Mouse (Mus musculus) v-Abl transformed pro-B cells (cell line): Measurements from ENCODE around the gene Fcf1.

Experiments used
- in situ Hi-C, 2 experiments: fragments of 400-800 bp; cut with MboI; formaldehyde crosslinking; loops; one replicate each; pipeline ENCODE4 v1.15.1; 2025; ENCODE audit not compliant: unreplicated experiment in 2 of 2

The Fcf1 gene

DNA sequence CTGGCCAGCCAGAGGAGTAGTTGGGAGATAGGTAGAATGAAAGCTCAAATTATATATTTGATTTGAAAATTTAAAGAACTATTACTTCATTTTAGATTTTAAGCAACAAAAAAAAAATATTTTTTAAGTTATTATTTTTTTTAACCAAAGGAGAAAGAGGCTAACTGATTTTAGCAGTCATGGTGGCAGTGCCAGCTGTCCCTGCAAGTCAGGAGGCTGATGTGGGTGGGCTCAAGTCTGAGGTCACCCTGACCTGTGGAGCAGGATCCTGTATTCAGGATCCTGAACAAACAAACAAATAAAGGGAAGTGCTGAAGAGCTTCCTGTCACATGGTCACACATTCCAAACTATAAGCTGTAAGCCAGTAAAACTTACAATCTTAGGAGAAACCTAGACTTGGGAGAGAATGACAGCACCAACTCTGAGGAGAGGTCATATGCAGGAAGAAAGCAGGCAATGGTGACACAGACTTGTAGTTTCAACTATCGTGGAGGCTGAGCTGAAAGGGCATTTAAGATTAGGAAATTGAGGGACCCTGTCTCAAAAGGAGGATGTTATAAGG, 11.8 kb upstream of the Fcf1 start:
- in situ Hi-C loops = no loop called here

DNA sequence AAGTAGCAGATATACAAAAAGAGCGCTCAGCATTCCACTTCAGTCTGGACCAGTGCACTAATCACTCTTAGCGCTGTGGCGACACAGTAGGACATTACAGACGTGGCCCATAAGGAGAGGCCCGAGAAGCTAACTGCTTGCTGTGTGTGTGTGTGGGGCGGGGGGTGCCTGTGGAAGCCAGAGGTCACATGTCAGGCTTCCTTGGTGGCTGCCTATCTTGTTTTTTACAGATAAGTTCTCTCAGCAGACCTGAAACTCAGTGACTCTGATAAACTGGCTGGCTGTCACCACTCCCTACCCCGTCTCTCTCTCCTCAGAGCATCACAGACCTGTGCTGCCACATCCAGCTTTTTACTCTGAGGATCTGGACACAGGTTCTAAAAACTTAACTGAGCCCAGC, 8.1 kb upstream of the Fcf1 start:
- in situ Hi-C loops = no loop called here

DNA sequence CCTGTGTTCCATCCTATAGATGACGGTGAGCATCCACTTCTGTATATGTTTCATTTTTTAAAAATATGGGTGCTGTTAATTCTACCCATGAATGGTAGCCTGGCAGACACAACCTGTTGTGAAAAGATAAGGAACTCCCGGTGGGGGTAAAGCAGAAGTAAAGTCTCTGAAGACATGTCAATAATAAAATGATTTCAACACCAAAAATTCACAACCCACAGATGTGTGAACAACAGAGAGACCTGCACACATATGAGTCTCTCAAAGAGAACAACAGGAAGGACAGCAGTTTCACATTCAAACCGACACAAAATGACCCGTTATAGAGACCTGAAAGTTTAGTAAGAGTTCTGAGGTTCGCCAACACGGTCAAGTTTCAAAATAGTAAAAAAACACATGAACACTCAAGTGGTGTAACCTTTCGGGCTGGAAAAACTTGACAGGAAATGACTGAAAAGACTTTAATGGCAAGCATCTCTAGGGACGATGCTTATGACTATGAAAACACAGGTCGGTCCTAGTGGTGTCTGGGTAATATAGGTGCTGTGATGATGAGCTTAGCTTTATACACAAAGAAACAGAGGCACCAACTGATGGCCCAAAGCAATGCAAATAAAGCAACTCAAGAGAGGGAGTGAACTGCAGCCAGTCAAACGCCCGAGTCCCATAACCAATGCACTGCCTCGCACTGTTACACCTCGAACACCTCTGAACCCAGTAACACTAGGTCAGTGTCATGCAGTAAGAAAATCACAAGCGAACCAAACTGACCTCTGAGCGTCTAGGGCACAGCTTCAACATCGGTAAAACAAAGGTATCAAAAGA, 1.7 kb upstream of the Fcf1 start:
- in situ Hi-C loops = no loop called here

DNA sequence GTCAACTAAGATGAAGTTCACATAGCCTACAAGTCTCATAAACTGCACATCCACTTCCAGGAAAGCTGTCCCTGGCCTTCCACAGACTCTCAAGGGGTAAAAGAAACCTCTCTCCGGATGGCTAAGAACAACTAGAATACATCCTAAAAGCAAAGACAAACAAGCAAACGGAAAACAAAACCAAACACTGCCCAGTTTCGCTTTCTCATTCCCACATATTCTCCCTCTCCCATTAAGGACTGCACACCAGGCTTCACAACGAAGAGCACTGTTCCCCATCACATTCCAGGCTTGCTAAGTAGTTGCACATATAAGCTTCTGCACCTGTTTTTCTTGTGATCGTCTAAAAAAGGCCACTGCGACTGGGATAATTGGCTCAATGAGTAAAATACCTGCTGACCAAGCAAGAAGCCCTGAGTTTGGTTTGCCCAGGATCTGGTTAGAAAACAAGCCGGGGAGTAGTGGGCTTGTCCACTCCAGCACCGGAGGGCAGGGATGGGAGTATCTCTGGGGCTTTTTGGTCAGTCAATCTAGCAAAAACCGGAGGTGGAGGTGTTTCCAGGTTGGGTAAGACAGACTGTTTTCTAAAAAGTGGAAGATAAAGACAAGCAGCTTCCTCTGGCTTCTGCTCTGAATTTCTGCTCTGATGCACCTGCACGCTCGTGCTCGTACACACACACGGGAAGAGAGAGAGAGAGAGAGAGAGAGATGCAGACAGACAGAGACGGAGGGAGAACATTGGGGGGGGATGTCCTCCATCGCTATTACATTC, 855 bp upstream of the Fcf1 start:
- in situ Hi-C loops = no loop called here

DNA sequence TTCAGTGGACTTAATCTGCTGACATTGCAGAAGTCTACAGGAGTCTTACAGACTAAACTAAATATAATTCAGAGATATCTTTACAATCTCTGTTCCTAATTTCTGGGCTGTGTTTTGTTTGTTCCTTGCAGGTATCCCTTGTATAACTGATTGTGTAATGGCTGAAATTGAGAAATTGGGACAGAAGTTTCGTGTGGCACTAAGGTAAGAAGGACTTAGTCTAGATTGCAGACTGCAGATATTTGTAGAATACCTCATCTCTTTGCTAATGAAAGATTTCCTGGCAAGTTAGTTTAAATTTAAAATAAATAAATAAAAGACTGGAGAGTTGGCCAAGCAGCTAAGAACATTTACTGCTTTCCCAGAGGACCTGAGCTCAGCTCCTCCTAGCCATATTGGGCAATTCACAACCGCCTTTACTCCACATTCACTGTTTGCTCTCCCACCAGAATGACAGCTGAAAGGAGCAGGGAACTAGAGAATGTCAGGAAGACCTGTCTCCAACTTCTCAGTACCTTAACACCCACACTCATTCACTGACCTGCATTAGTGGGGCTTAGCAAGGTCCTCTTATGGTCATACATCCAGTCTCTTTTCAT, 8.7 kb downstream of the Fcf1 start:
- in situ Hi-C loops = no loop called here

DNA sequence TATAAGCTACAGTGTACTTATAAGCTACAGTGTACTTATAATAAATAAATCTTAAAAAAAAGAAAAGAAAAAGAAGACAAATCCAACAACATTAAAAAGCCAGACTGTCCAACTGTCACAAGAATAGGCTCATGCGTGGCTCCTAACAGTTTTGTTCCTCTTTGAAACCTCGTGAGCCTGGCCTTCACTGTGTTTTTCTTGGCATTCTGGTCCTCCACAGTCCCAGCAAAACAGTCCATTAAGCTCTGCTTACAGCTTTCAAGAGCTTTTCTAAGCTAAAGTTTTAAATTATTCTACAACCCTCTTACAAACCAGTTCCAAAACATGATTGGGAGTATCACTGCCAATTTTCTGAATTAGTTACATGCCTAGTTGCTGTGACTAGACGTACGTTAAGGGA, 18.8 kb downstream of the Fcf1 start:
- in situ Hi-C loops = no loop called here

DNA sequence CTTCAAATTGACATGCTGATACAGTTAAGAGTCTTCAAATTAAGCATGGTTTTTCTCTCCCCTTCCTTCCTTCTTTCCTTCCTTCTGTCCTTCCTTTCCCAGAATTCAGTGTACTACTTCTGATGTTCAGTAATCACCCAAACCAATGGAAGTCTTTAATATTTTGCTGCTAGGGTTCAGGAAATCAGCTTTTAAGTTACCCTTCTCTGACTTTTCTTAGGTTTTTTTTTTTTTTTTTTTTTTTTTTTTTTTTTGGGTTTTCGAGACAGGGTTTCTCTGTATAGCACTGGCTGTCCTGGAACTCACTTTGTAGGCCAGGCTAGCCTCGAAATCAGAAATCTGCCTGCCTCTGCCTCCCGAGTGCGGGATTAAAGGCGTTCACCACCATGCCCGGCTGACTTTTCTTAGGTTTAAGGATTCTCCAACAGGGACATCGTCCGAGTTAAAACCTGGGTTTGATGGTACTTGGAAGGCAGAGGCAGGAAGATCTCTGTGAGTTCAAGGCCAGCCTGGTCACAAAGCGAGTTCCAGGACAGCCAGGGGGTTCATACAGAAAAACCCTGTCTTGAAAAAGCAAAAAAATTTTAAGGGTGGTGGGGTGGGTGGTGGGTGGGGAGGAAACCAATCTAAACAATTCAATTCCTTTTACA, 24.5 kb downstream of the Fcf1 start:
- in situ Hi-C loops = no loop called here

DNA sequence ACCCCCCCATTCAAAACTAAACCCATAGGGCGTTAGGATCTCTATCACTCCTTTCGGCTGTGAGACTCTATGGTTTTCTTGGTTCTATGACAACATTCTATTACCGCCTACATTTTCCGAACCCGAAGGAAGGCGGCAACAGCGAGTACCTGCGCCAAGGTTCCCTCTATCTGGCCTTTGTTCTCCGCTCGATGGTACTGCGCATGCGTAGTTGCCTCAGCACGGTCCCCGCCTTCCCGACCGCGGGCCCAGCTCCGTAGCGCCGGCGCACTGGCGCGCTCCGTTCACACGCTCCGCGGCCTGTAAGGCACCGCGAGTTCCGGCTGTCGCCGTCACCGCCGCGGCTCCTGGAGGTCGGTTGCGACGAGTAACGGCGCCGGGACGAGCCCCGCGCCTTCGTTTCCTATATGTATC, 25.4 kb downstream of the Fcf1 start, which contains the start of gene Ylpm1:
Gene Ylpm1, plus strand, starts transcription at position 239 of the 414 bp plus-strand sequence.
- in situ Hi-C loops = no loop called here

DNA sequence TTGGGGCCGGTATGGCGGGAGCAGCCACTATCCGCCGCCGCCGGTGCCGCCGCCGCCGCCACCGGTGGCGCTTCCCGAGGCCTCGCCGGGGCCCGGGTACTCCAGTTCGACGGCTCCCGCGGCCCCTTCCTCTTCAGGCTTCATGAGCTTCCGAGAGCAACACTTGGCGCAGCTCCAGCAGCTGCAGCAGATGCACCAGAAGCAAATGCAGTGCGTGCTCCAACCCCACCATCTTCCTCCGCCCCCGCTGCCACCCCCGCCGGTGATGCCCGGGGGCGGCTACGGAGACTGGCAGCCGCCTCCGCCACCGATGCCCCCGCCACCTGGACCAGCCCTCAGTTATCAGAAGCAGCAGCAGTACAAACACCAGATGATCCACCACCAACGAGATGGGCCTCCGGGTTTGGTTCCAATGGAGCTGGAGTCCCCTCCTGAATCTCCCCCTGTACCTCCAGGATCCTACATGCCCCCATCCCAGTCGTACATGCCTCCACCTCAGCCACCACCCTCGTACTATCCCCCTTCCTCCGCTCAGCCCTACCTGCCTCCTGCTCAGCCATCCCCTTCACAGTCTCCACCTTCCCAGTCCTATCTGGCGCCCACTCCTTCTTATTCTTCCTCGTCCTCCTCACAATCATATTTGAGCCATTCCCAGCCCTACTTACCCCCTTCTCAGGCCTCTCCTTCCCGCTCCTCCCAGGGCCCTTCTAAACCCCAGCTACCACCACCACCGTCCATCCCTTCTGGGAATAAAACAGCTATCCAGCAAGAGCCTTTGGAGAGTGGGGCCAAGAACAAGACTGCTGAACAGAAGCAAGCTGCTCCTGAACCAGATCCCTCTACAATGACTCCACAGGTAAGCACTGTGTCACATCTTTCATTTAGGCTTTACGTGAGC, 26.1 kb downstream of the Fcf1 start:
- in situ Hi-C loops = no loop called here

DNA sequence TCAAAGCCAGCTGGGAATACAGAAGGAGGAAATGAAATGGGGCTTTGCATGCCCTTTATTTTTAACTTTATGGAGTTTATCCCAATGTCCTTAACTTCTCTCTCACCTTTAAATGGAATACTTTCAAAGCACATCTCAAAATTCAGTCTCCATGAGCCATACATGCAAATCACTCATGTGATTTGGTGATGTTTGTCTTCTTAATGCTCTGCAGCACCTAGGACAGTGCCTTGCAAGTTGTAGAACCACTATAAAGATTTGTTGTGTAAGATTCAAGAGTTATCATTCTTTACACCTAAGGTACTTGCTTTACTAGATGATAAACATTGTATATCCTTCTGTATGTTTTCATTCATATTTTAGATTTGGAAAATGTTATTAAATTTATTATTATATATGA, 28.4 kb downstream of the Fcf1 start:
- in situ Hi-C loops = no loop called here

DNA sequence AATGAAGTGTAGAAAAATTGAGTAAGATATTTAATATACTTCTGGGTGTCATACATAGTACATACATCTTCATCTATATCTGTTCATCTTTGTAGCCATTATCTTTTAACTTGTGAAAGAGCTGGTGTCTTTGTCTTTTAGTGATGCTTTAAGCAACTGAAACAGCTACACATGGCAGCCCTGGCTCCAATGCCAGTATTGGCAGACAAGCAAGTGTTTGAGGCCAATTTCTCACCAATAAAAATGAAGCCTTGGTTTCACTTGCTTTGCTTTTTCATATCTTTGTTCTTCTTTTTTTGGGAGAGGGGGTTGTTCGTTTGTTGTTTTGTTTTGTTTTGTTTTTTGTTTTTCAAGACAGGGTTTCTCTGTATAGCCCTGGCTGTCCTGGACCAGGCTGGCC, 35.5 kb downstream of the Fcf1 start:
- in situ Hi-C loops = no loop called here

DNA sequence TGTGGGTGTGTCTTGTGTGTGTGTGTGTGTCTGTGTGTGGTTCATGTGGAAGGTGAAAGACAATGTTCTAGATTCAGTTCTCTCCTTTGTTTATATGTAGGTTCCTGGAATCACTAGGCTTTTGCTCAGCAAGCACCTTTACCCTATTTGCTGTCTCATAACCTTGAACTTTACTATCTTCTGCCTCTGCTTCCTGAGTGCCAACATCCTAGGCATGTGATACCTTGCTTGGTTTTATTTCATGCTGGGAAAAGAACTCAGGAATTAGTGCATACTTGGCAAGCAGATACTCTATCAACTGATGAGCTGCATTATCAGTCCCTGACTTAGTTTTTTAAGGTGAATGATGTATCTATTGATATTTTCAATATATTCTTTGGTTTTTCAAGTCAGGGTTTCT, 36.3 kb downstream of the Fcf1 start:
- in situ Hi-C loops = no loop called here

DNA sequence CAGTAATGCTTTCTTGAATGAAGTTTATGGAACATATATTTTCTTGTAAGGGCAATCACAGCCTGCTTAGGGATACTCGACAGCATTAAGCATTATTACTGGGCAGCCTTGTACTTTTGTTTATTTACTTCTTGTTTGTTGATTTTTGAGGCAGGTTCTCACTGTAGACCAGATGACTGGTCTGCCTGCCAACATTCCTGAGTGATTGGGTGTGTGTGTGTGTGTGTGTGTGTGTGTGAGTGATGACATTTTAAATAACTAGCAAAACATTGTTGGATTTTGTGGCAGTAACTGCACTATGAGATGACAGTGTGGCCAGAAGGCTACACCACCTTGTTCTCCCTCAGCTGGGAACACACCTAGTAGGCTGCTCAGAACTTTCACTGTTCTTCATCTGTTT, 39.1 kb downstream of the Fcf1 start:
- in situ Hi-C loops = no loop called here

DNA sequence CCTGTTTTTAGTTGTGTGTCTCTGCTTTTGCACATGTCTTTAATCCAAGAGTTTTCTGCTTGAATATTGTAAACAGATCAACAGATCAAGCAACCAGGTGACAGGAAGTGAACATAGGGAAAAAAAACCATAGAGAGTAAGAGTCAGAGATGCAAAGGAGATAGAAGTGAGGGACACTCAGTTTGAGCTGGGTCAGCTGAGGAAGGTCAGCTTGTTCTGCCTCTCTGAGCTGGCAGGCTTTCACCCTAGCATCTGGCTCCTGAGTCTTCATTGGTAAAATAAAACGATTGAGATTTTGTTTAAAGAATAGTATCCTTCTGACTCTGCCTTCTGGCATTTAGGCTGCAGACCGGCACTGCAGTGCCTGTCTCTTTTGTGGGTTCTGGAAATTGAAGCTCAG, 39.8 kb downstream of the Fcf1 start:
- in situ Hi-C loops = no loop called here

DNA sequence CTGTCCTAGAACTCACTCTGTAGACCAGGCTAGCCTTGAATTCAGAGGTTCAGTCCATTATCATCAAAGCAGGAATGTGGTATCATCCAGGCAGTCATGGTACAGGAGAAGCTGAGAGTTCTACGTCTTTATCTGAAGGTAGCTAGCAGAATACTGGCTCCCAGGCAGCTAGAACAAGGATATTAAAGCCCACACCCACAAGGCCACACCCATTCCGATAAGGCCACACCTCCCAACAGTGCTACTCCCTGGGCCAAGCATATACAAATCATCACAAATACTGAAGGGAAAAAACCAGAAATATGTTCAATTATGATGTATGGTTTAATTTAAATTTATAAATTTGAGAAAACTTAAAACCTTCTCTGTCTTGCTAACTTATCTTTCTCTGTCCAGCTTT, 41.5 kb downstream of the Fcf1 start:
- in situ Hi-C loops = no loop called here

DNA sequence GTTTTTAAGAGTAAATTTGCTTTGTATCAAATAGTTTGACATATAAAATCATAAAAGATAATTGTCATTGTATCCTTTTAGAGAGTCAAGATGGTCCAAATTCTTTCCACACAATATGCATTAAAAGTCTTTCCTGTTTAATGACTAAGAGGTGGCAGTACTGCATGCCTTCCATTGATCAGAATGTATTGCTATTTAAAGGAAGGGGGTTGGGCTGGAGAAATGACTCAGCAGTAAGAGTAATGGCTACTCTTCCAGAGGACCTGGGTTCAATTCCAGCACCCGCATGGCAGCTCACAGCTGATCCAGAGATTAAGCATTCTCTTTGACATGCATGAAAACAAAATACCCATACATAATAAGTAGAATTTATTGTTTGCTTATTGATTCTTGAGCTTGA, 51.4 kb downstream of the Fcf1 start:
- in situ Hi-C loops = no loop called here

DNA sequence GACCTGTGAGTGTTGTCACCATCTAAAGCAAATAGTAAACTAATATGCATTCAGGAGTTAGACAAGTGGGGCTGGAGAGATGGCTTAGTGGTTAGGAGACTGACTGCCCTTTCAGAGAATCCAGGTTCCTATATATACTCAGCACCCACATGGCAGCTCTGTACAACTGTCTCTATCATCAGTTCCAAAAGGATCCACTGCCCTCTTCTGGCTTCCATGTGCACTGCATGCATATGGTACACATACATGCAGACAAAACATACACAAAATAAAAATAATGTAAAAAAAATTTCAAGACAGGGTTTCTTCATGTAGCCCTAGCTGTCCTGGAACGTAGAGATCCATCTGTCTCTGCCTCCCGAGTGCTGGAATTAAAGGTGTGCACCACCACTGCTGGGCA, 62.0 kb downstream of the Fcf1 start:
- in situ Hi-C loops = loop anchor here (5.0 to 25.0 kb wide), 4 partner anchors 160 to 378 kb away; no protein-coding TSS in a partner anchor
